In genomic region chr5:32459251-32459881, GRCm38 (mm10) we compare ENCODE assay signal across 8 mouse cellular contexts. TPM values are rescaled to one million over a fixed set of nuclear protein-coding genes. Genes with fewer than 3 reads are reported as not detected.
A peak's percentile ranks its signal among the peaks of the same experiment; 100 is the strongest.
DNase-seq lines count a peak whose midpoint lies in the region; ATAC-seq and TF ChIP-seq lines count a peak whose summit lies in the region.

No protein-coding gene starts in this region.

- peak overlapping the region; percentile 84 for H3K4me3 ChIP-seq in layer of hippocampus, adult 2 months
- H3K4me3 ChIP-seq in CH12.LX (replicated peaks in 1 of 3; ENCODE audit: low read depth in 2 of 3, low read length in 2 of 3, poor library complexity in 1 of 3), result peak overlapping the region; percentile 83 to 99 (median 98)
- peak overlapping the region; percentile 97 for H3K4me3 ChIP-seq in forebrain, postnatal 0 days (ENCODE audit: low read depth, low read length)
- peak overlapping the region; percentile 90 for H3K4me3 ChIP-seq in limb, embryonic 14.5 days (replicated peaks; ENCODE audit: low read length)
- H3K4me3 ChIP-seq in neural tube, embryonic 11.5 days (ENCODE audit: low read depth, low read length), result peak overlapping the region; percentile 97

- ATAC-seq in forebrain, postnatal 0 days, result peak; percentile 77
- peak; percentile 83 for ATAC-seq in limb, embryonic 14.5 days (ENCODE audit: low FRiP score, low read depth)
- ATAC-seq in neural tube, embryonic 11.5 days (ENCODE audit: insufficient read depth, low FRiP score, low TSS enrichment), result peak; percentile 84

- peaks cover 8% of the 10 kb centered on the region for H3K27me3 ChIP-seq in CH12.LX (replicated peaks)
- no peaks in the 10 kb centered on the region for H3K27me3 ChIP-seq in forebrain, postnatal 0 days (ENCODE audit: insufficient read depth, low read length)
- no peaks in the 10 kb centered on the region for H3K27me3 ChIP-seq in limb, embryonic 14.5 days (ENCODE audit: control insufficient read depth, insufficient read depth, low read length)
- H3K27me3 ChIP-seq in neural tube, embryonic 11.5 days (ENCODE audit: control insufficient read depth, insufficient read depth, low read length), result no peaks in the 10 kb centered on the region

- no peaks in the 10 kb centered on the region for H3K36me3 ChIP-seq in CH12.LX (replicated peaks in 1 of 2; ENCODE audit: control insufficient read depth in 1 of 2, insufficient read depth in 1 of 2, low read length in 1 of 2)
- no peaks in the 10 kb centered on the region for H3K36me3 ChIP-seq in forebrain, postnatal 0 days (ENCODE audit: insufficient read depth)
- no peaks in the 10 kb centered on the region for H3K36me3 ChIP-seq in limb, embryonic 14.5 days (ENCODE audit: control insufficient read depth, insufficient read depth, low read length)
- no peaks in the 10 kb centered on the region for H3K36me3 ChIP-seq in neural tube, embryonic 11.5 days (ENCODE audit: control insufficient read depth, insufficient read depth, low read length)

- peak overlapping the region; percentile 83; the same call in 1 of the 2 replicates for H3K4me2 ChIP-seq in CH12.LX (ENCODE audit: insufficient read depth, low read depth, poor library complexity, severe bottlenecking)
- peak overlapping the region; percentile 63 for H3K4me2 ChIP-seq in forebrain, postnatal 0 days (ENCODE audit: low read depth)
- H3K4me2 ChIP-seq in limb, embryonic 14.5 days (replicated peaks; ENCODE audit: low read depth, low read length, severe bottlenecking), result peak overlapping the region; percentile 55
- peak overlapping the region; percentile 64 for H3K4me2 ChIP-seq in neural tube, embryonic 11.5 days (ENCODE audit: low read depth)

- H3K9ac ChIP-seq in CH12.LX (ENCODE audit: insufficient read depth, low read depth), result peak overlapping the region; percentile 97
- peak overlapping the region; percentile 95 for H3K9ac ChIP-seq in forebrain, postnatal 0 days
- peak overlapping the region; percentile 100 for H3K9ac ChIP-seq in limb, embryonic 14.5 days (ENCODE audit: low read depth, low read length, severe bottlenecking)
- H3K9ac ChIP-seq in neural tube, embryonic 11.5 days (ENCODE audit: low read length), result peak overlapping the region; percentile 98

- TF ChIP-seq POLR2A in CH12.LX (IDR thresholded peaks at IDR 0.05; ENCODE audit: low read depth, low read length), result no peak
- no peak; the same call in 1 of the 2 replicates for TF ChIP-seq POLR2A in brain, embryonic 14.5 days (IDR thresholded peaks at IDR 0.05; ENCODE audit: borderline replicate concordance, extremely low read depth, insufficient read depth, insufficient read length, poor library complexity, severe bottlenecking)
- peak; percentile 22; the same call in 1 of the 2 replicates for TF ChIP-seq POLR2A in limb, embryonic 14.5 days (IDR thresholded peaks at IDR 0.05; ENCODE audit: borderline replicate concordance, extremely low read depth, insufficient read depth, insufficient read length)

- H3K4me1 ChIP-seq in CH12.LX (ENCODE audit: control insufficient read depth in 1 of 2, insufficient read depth in 2 of 2), result peaks cover 0 to 30% of the 10 kb centered on the region in 2 experiments; a peak in 2 of 4 replicates
- H3K4me1 ChIP-seq in forebrain, postnatal 0 days (ENCODE audit: insufficient read depth), result 0 out of 2 replicates have a peak, but pooled peaks cover 13% of the 10 kb centered on the region
- peaks cover 11% of the 10 kb centered on the region; the same call in 1 of the 2 replicates for H3K4me1 ChIP-seq in limb, embryonic 14.5 days (ENCODE audit: control insufficient read depth, insufficient read depth, low read length)
- H3K4me1 ChIP-seq in neural tube, embryonic 11.5 days (ENCODE audit: control insufficient read depth, insufficient read depth, low read length), result peaks cover 3% of the 10 kb centered on the region; the same call in 1 of the 2 replicates

- peak; percentile 20; the same call in 1 of the 2 replicates for TF ChIP-seq CTCF in layer of hippocampus, adult 2 months (conservative IDR thresholded peaks at IDR 0.05)
- no peak for TF ChIP-seq CTCF in CH12.LX (conservative IDR thresholded peaks at IDR 0.05 in 1 of 2, IDR thresholded peaks at IDR 0.05 in 1 of 2; ENCODE audit: low read depth in 2 of 2, low read length in 2 of 2)
- no peak for TF ChIP-seq CTCF in brain, embryonic 14.5 days (IDR thresholded peaks at IDR 0.05; ENCODE audit: borderline replicate concordance, extremely low read depth, insufficient read depth, insufficient read length)
- TF ChIP-seq CTCF in forebrain, postnatal 0 days (IDR thresholded peaks at IDR 0.05; ENCODE audit: low read depth), result no peak

- no peak for DNase-seq in layer of hippocampus, adult 2 months (ENCODE audit: low spot score in 2 of 2)
- no peak for DNase-seq in layer of hippocampus, adult 9-10 months (ENCODE audit: low spot score)
- DNase-seq in CH12.LX (ENCODE audit: extremely low read depth), result peak; percentile 24
- peak; percentile 69 for DNase-seq in brain, embryonic 14.5 days (ENCODE audit: low read depth)
- peak; percentile 59 for DNase-seq in forebrain, postnatal 0 days
- DNase-seq in limb, embryonic 14.5 days (ENCODE audit: low spot score), result peak; percentile 21
- peak; percentile 71 for DNase-seq in neural tube, embryonic 11.5 days (ENCODE audit: low spot score)
- no peak for DNase-seq in adrenal gland, postnatal 25 days

- peak overlapping the region; percentile 99 for H3K27ac ChIP-seq in layer of hippocampus, adult 2 months
- H3K27ac ChIP-seq in CH12.LX (ENCODE audit: insufficient read depth, low read depth), result peak overlapping the region; percentile 48
- peak overlapping the region; percentile 98 for H3K27ac ChIP-seq in forebrain, postnatal 0 days (ENCODE audit: low read depth, low read length)
- peak overlapping the region; percentile 100 for H3K27ac ChIP-seq in limb, embryonic 14.5 days (replicated peaks; ENCODE audit: low read depth, low read length)
- H3K27ac ChIP-seq in neural tube, embryonic 11.5 days (ENCODE audit: low read depth, low read length), result peak overlapping the region; percentile 99

- no peak for TF ChIP-seq EP300 in CH12.LX (IDR thresholded peaks at IDR 0.05; ENCODE audit: low read length)

- H3K9me3 ChIP-seq in CH12.LX (replicated peaks; ENCODE audit: low read length), result no peaks in the 10 kb centered on the region
- no peaks in the 10 kb centered on the region for H3K9me3 ChIP-seq in forebrain, postnatal 0 days (ENCODE audit: low read length)
- H3K9me3 ChIP-seq in limb, embryonic 14.5 days (ENCODE audit: control insufficient read depth, low read length), result no peaks in the 10 kb centered on the region
- H3K9me3 ChIP-seq in neural tube, embryonic 11.5 days (ENCODE audit: control insufficient read depth, low read length), result no peaks in the 10 kb centered on the region

- 1% methylated on average over 51 of the region's 63 CpGs for WGBS in forebrain, postnatal 0 days
- under 1% methylated on average over 17 of the region's 63 CpGs for WGBS in limb, embryonic 14.5 days
- under 1% methylated on average over 36 of the region's 63 CpGs for WGBS in neural tube, embryonic 11.5 days

- TF ChIP-seq RAD21 in CH12.LX (IDR thresholded peaks at IDR 0.05; ENCODE audit: low read depth, low read length), result no peak

- H3K79me2 ChIP-seq in CH12.LX (replicated peaks; ENCODE audit: control insufficient read depth, extremely low read depth, insufficient read depth, poor library complexity, severe bottlenecking), result peaks cover 42% of the 10 kb centered on the region

- in situ Hi-C loops in CH12.LX (cut with MboI; ENCODE audit: low pct_ligation_motif_present, low pct_unique_long_range_greater_than_20kb, low sequenced_read_pairs), result no loop called here

- dilution Hi-C loops in CH12.LX (cut with MboI; ENCODE audit: extremely low pct_ligation_motif_present, extremely low pct_unique_long_range_greater_than_20kb, low sequenced_read_pairs), result no loop called here

TF ChIP-seq in CH12.LX, 34 proteins besides CTCF, POLR2A, EP300 and RAD21:
- TF ChIP-seq ELF1 (IDR thresholded peaks at IDR 0.05; ENCODE audit: low read depth, low read length) (0 out of 2 replicates have a peak, but pooled peaks have one; percentile 39), TCF12 (IDR thresholded peaks at IDR 0.05; ENCODE audit: low read depth, low read length) (0 out of 2 replicates have a peak, but pooled peaks have one; percentile 1), NELFE (IDR thresholded peaks at IDR 0.05; ENCODE audit: low read depth, low read length) (no peak), KAT2A (IDR thresholded peaks at IDR 0.05; ENCODE audit: insufficient replicate concordance, low read length) (no peak), UBTF (IDR thresholded peaks at IDR 0.05; ENCODE audit: low read depth, low read length) (peak; percentile 58)

RNA-seq across cellular contexts. Expression of gene Ppp1cb, which starts 0.7 kb away (rescaled TPM):
- 100 to 1,000 TPM; 418 to 439 TPM for total RNA-seq in layer of hippocampus, adult 2 months (2021)
- total RNA-seq in CH12.LX (2012; rRNA removed) (45.3 and 50.8 TPM in 2 replicates), CH12.LX (2014; rRNA removed) (116 and 127 TPM in 2 replicates)
- polyA plus RNA-seq in CH12.LX (2012; ENCODE audit: insufficient read length, low read depth), result 188 and 194 TPM in 2 replicates
- 167 and 198 TPM in 2 replicates for polyA plus RNA-seq in brain, embryonic 14.5 days (2012; rRNA removed)
- total RNA-seq in forebrain, postnatal 0 days (2014; rRNA removed), result 166 and 195 TPM in 2 replicates
- polyA plus RNA-seq in forebrain, postnatal 0 days (2015; fragmentation: Nextera tagmentation; extraction: Ambion mirVana), result 205 and 209 TPM in 2 replicates
- 126 and 156 TPM in 2 replicates for polyA plus RNA-seq in limb, embryonic 14.5 days (2012; rRNA removed)
- 201 and 208 TPM in 2 replicates for polyA plus RNA-seq in limb, embryonic 14.5 days (2014; fragmentation: Nextera tagmentation; extraction: Ambion mirVana)
- polyA plus RNA-seq in neural tube, embryonic 11.5 days (2014; fragmentation: Nextera tagmentation; extraction: Ambion mirVana), result 236 and 242 TPM in 2 replicates
- total RNA-seq in adrenal gland, postnatal 25 days (2021), result 445 and 531 TPM in 2 replicates

Comparison
In these comparisons a context has a peak if more than half of its experiments do, and no peak if none do; other contexts are left out.
1. DNase-seq: peak in CH12.LX (single experiment), brain, embryonic 14.5 days (single experiment), forebrain, postnatal 0 days (single experiment), limb, embryonic 14.5 days (single experiment) and neural tube, embryonic 11.5 days (single experiment); none in layer of hippocampus, adult 2 months (0 of 2), layer of hippocampus, adult 9-10 months (single experiment) and adrenal gland, postnatal 25 days (single experiment).
2. H3K27ac ChIP-seq: peak in every context shown above with its lines; median percentile 100 in limb, embryonic 14.5 days; 99 in layer of hippocampus, adult 2 months; 99 in neural tube, embryonic 11.5 days; 98 in forebrain, postnatal 0 days; 48 in CH12.LX.
3. Peak in every context shown above with its lines, with median percentiles within 50 percentile points of each other: H3K4me3 ChIP-seq, H3K4me2 ChIP-seq, H3K9ac ChIP-seq and ATAC-seq.